Mouse (Mus musculus) natural killer cell, adult 2 months (primary cell): ENCODE measurements around the gene Efcab8.
"Not testable (repeated sequence)": the region's sequence is repeated elsewhere in the genome, so short reads cannot be mapped to it uniquely, and the experiment has no call there.

ENCODE experiments used
- DNase-seq, 2 experiments: peaks; one replicate each; pipeline ENCODE4 v3.0.0; 2022; ENCODE audit warnings: low spot score in 2 of 2

Efcab8 gene

DNA sequence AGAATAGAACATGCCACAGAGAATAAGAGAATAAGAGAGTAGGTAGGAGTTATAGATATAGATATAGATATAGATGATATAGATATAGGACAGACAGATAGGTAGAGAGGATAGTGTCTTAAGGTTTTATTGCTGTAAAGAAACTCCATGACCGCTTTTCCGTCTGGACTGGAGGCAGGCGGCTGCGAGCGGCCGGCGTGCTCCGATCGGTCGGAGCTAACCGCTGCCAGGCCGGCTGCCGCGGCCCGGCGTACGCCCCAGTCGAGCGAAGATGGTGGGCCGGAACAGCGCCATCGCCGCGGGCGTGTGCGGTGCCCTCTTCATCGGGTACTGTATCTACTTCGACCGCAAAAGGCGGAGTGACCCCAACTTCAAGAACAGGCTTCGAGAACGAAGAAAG, 46.2 kb downstream of the Efcab8 start:
- DNase-seq = not testable (repeated sequence)

DNA sequence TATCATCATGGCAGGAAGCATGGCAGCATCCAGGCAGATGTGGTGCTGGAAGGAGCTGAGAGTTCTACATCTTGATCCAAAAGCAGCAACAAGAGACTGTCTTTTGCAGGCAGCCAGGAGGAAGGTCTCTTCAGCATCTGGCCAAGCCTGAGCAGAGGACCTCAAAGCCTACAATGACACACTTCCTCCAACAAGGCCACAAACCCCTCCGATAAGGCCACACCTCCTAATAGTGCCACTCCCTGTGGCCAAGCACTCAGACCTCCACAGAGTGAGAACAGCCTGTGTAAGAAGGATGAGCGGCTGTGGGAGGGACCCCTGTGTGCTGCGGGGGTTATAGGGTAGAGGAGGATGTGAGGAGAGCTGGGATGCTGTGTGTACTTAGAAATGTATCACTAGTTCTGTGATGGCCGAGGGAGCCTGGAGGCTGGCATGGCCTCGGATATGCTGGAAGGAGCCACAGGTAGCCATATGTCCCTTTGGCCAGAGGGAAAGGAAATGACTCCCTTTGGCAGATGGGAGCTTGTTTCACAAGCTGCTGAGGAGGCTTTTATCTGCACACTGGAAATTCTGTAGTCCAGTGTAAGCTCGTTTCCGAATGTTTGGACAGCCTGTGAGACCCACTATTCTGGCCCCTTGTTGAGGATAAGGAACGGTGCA, 47.6 kb downstream of the Efcab8 start:
- DNase-seq = no peak

DNA sequence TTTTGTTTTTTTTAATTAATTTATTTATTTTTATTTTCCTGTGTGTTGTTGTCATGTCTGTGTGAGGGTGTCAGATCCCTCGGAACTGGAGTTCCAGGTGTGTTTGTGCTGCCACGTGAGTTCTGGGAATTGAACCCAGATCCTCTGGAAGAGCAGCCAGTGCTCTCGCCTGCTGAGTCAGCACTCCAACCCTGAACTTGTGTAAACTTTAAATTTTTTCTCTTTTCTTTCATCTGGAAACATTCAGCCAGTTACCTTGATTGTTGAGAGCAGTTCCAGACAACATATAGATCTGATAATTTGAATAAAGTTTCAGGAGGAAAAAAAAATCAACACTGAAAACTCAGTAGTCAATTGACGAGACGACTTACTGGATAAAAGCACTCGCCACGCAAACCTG, 49.0 kb downstream of the Efcab8 start:
- DNase-seq = no peak

DNA sequence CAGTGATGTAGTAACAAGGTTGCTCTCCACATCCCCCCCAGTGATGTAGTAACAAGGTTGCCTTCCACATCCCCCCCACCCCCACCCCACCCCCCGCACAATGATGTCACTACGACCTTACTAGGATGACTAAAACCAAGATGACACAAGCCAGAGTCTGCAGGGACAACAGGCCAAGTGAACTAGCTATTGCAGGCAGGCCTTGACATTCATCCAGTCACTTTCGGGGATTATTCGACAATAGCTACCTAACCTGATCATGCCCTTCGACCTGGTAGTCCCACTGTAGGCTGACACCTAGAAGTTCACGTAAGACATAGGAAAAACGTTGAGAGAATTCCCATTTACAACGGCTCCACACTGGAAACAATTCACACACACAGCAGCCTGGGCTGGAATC, 53.6 kb downstream of the Efcab8 start:
- DNase-seq = no peak

GRCm38 (mm10) chr2:153842854-153843253, 63.1 kb downstream of the Efcab8 start:
- no peak for DNase-seq

DNA sequence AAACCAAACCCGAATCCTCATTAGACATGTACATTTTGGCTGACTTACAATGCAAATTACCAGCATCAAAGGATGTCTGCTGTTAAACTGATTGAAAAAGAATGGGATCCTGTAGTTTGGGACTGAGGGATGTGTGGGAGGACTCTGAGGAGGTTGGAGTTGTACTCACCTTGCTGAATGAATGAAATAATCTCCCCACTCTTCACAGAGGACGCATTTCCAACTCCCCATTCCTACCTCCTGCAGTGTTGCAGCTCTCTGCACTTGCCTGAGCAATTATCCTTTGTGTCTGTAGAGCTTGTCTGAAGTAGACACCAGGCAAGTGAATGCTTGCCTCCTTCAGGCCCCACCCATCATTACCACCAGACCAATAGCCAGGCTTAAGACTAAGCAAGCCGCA, 68.7 kb downstream of the Efcab8 start:
- DNase-seq = no peak

- DNase-seq = no peak
Observed at GRCm38 (mm10) chr2:153850351-153851029, 70.8 kb downstream of the Efcab8 start.

DNA sequence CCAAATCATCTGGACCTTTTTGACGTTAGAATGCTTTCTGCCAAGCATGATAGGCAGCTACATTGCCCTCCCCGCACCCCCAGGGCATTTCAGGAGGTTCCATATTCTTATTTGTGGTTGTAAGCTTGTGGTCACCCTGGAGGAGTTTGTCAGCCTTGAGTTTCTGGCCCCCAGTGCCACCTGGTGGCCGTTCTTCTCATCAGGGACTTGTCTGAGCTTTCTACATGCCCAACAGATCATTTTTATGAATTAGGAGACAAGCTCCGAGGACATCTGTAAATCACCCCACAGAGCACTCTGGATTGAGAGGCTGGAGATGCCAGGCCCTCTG, 71.3 kb downstream of the Efcab8 start:
- peak; percentile 11 to 22 for DNase-seq

GRCm38 (mm10) chr2:153853544-153853943, 73.8 kb downstream of the Efcab8 start:
- no peak for DNase-seq

DNA sequence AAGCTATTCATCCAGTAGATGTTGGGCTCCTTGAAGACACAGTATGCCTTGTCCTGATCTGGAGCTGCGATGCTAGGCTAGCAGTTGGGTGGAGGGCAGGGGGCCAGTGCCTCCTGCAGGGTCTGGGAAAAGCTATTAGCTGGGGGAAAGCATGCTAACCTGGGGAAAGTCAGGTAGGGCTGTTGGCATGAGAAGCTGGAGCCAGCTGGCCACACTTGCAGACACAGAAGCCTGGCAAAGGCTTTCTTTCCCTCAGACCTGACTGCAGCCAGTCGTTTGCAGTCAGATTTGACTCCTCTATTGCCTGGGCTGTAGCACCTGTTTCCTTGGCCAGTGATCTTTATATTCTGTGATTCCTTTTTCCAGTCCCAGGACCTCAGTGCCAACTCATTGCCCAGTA, 79.8 kb downstream of the Efcab8 start:
- DNase-seq = no peak

GRCm38 (mm10) chr2:153860315-153860714, 80.6 kb downstream of the Efcab8 start:
- DNase-seq = no peak

DNA sequence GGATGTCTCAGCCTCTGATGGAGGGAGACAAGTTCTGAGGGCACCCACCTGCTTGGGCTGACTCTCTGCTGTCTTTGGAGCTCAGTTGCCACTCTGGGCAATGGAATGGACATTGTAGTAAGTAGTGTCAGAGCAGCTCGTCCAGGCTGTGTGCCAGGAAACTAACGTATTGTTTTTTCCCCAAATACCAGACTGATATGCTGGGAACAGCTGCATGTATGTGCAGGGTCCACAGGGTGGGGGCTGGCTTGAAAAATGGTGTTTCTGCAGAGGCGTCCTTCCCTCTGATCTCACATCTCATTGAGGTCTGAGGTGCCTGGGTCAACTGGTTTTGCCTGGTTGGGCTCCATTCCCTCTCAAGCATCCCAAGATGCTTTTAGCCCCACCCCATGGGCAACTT, 81.0 kb downstream of the Efcab8 start:
- DNase-seq = no peak

DNA sequence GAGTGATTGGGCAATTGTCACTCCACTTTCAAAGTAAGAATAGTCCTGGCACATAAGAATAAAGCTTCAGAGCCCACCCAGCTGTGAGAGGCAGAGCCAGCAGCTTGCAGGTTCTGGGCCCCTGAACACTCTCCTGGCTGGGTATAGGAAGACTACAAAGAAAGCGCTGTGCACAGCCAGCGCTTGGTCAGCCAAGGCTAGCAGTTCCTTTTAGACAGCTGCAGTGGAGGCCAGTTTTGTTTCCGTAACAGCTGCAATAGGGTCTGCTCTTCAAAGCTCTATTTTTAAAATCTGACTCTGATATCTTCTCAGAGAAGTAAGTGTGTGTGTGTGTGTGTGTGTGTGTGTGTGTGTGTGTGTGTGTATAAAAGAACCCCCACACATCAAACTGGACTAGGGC, 82.2 kb downstream of the Efcab8 start:
- DNase-seq = no peak

DNA sequence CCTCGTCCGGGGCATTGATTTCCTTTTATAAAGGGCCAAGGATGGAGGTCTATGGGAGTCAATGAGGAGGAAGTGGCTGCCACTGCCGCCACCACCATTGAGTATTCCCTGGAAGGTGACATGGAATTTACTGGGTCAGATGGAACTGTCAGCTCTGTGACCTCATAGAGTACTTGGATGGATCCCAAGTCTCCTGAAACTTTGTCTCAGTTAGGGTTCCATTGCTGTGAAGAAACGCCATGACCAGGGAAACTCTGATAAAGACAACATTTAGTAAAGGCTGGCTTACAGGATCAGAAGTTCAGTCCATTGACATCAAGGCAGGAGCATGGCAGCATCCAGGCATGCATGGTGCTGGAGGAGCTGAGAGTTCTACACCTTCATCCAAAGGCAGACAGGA, 91.3 kb downstream of the Efcab8 start, which contains the start of gene Sun5:
TSS of gene Sun5 (minus strand) at position 101 of the 400 bp plus-strand sequence.
- DNase-seq = no peak

DNA sequence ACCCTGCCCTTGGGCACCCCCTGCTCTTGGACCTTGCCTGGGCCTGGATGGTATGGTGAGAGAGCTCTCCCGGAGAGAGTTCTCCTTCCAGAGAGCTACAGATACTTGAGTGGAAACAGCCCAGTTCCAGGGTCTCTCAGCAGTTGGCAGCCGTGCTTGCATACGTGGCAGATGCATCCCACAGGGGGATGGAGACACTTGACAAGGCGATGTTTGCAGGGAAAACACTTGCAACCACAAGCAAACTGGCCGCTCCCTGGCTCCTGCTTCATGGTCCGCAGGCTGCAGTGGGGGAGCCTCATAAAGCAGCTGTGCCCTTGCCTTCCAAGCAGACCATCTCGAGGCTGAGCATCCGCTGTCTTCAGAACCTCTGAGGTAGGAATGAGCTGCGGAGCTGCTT, 95.0 kb downstream of the Efcab8 start, which contains the start of gene Bpifb2:
TSS of gene Bpifb2 (plus strand) at position 301 of the 400 bp plus-strand sequence.
- DNase-seq = no peak
